Mouse (Mus musculus) ES-E14 (cell line): Measurements from ENCODE around the gene Cpt1c. TPM values are rescaled to one million over a fixed set of nuclear protein-coding genes. Genes with fewer than 3 reads are reported as not detected.

Experiments used
- DNase-seq: peaks from one replicate; pipeline ENCODE4 v3.0.0-alpha.2; 2013; ENCODE audit warnings: low read depth, low spot score
- H3K27ac ChIP-seq: 2 replicates; pipeline ENCODE4 v1.5.1; 2012; ENCODE audit warnings: low read depth, mild to moderate bottlenecking, low read length, moderate library complexity, mixed read lengths; ENCODE audit not compliant: poor library complexity, insufficient read depth, severe bottlenecking
- H3K36me3 ChIP-seq: 2 replicates; pipeline ENCODE4 v1.6.1; 2012; ENCODE audit warnings: mild to moderate bottlenecking, low read length, moderate library complexity, mixed read lengths; ENCODE audit not compliant: control insufficient read depth, poor library complexity, insufficient read depth, severe bottlenecking
- H3K4me1 ChIP-seq, 2 experiments: fragments of 150-350 bp in 1 of 2; sonication (generic) in 1 of 2; 2 replicates each; pipeline ENCODE4 v1.6.1; 2012; ENCODE audit warnings: low read length in 2 of 2, mild to moderate bottlenecking in 1 of 2, mixed read lengths in 1 of 2; ENCODE audit not compliant: control insufficient read depth in 2 of 2, insufficient read depth in 2 of 2, poor library complexity in 1 of 2
- H3K4me3 ChIP-seq, 2 experiments: fragments of 150-350 bp in 1 of 2; sonication (generic) in 1 of 2; 2 replicates each; pipeline ENCODE4 v1.5.1; 2012; ENCODE audit warnings: low read length in 2 of 2, low read depth in 1 of 2, mild to moderate bottlenecking in 1 of 2, mixed read lengths in 1 of 2; ENCODE audit not compliant: insufficient read depth in 1 of 2, poor library complexity in 1 of 2, severe bottlenecking in 1 of 2
- H3K9ac ChIP-seq: 2 replicates; pipeline ENCODE4 v1.6.1; 2012; ENCODE audit warnings: low read depth, mild to moderate bottlenecking, low read length, mixed read lengths; ENCODE audit not compliant: poor library complexity, insufficient read depth, severe bottlenecking
- H3K9me3 ChIP-seq: fragments of 150-350 bp; sonication (generic); 2 replicates; pipeline ENCODE4 v1.6.1; 2012; ENCODE audit warnings: low read depth, mild to moderate bottlenecking, low read length; ENCODE audit not compliant: control insufficient read depth, insufficient read depth
- CHD2 ChIP-seq: IDR thresholded peaks from 2 replicates; pipeline ENCODE4 v1.6.1; 2014; ENCODE audit warnings: mild to moderate bottlenecking, low read depth, low read length, inconsistent platforms
- HCFC1 ChIP-seq: IDR thresholded peaks from 2 replicates; pipeline ENCODE4 v1.6.1; 2012; ENCODE audit warnings: low read length, inconsistent platforms, borderline replicate concordance; ENCODE audit not compliant: insufficient read depth
- MAFK ChIP-seq: IDR thresholded peaks from 2 replicates; pipeline ENCODE4 v1.6.1; 2014; ENCODE audit warnings: mild to moderate bottlenecking, low read depth, low read length, inconsistent platforms; ENCODE audit not compliant: insufficient read depth
- ZC3H11A ChIP-seq: IDR thresholded peaks from 2 replicates; pipeline ENCODE4 v1.6.1; 2012; ENCODE audit warnings: low read depth, mild to moderate bottlenecking, inconsistent platforms, low read length, borderline replicate concordance
- ZNF384 ChIP-seq: IDR thresholded peaks from 2 replicates; pipeline ENCODE4 v1.6.1; 2012; ENCODE audit warnings: low read depth, low read length, inconsistent platforms
- in situ Hi-C, 2 experiments: fragments of 600-800 bp; cut with MboI; formaldehyde crosslinking; loops; one replicate each; pipeline ENCODE4 v1.15.1; 2025; ENCODE audit warnings: low sequenced_read_pairs in 2 of 2, inconsistent platforms in 1 of 2; ENCODE audit not compliant: unreplicated experiment in 2 of 2
- total RNA-seq: library from RNA; depleted of rRNA; stranded (reverse); fragments of 300-350 nt; gene quantifications from 2 replicates; pipeline ENCODE4 v1.2.3, GENCODE M21; 2012; rRNA removed

The Cpt1c gene
- total RNA-seq, 1 experiment = 60.3 TPM

DNA sequence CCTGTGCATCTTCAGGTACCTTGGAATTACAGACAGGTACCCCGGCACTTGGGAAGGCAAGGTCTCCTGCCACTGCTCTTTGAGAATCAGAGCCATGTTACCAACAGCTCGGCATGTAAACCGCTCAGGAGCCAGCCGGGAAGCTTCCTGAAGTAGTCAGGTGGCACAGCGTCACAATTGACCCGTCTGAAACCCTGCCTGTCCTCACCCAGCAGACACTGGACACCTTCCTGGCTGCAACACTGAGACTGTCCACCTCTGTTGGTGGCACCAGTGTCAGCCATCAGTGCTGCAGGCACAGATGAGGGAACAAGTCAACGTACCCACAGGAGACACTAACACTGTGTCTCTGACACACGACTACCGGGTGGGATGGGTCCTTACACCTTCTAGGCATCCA lies 59.3 kb downstream of the Cpt1c start:
- H3K9me3 ChIP-seq = no peaks in the 10 kb centered on the region
- H3K36me3 ChIP-seq = peaks cover 14% of the 10 kb centered on the region

DNA sequence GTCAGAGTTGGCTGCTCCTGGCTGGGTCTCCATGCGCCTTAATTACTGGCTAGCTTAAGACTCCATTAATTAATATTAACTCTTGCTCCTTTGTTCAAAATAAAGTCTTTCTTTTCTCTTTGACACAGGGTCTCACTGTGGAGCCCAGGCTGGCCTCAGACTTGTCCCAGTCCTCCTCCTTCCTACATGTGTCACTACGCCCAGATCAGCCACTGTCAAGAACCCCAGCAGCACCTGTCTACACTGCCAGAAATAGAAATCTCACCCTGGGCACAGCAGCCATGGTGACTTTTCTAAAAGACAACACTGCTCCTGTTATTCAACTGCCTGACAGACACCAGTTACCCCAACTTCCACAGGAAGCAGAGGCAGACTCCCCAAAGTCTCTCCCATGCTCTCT lies 60.3 kb downstream of the Cpt1c start:
- in situ Hi-C loops = no loop called here
- Histone ChIP-seq H3K36me3 (peaks cover 21% of the 10 kb centered on the region), H3K9ac (no peak overlapping the region), H3K27ac (no peak overlapping the region), H3K4me1 (peaks cover 0 to 2% of the 10 kb centered on the region in 2 experiments; a peak in 2 of 4 replicates), H3K4me3 (no peak overlapping the region), H3K9me3 (no peaks in the 10 kb centered on the region)
- TF ChIP-seq CHD2 (no peak), ZC3H11A (no peak), ZNF384 (no peak), MAFK (no peak), HCFC1 (no peak)
- no peak for DNase-seq

More for the DNA sequence above, 59.3 kb downstream of the Cpt1c start:
- Histone ChIP-seq H3K4me1 (peaks cover 0 to 2% of the 10 kb centered on the region in 2 experiments; a peak in 2 of 4 replicates), H3K9ac (no peak overlapping the region), H3K4me3 (no peak overlapping the region), H3K27ac (no peak overlapping the region; the same call in 1 of the 2 replicates)
- no peak for DNase-seq
- TF ChIP-seq ZC3H11A (no peak), CHD2 (no peak), HCFC1 (no peak), MAFK (no peak), ZNF384 (no peak)
- in situ Hi-C loops = no loop called here

Other genes starting within 250 kb of the Cpt1c start
- gene Vrk3, start 226.4 kb downstream of the Cpt1c start, total RNA-seq = 17.8 and 23.2 TPM in 2 replicates
- gene Zfp473, start 223.8 kb downstream of the Cpt1c start, total RNA-seq = 15.1 and 20.3 TPM in 2 replicates
- gene Nup62, start 158.8 kb downstream of the Cpt1c start, total RNA-seq = 91.0 and 98.0 TPM in 2 replicates
- 4.8 and 6.0 TPM in 2 replicates for gene Il4i1, start 158.5 kb downstream of the Cpt1c start, total RNA-seq
- gene Atf5, start 158.2 kb downstream of the Cpt1c start, total RNA-seq = 14.0 and 16.9 TPM in 2 replicates
- gene Akt1s1, start 125.9 kb downstream of the Cpt1c start, total RNA-seq = 33.8 and 37.6 TPM in 2 replicates
- gene Tbc1d17, start 125.8 kb downstream of the Cpt1c start, total RNA-seq = 31.5 and 55.7 TPM in 2 replicates
- gene Pnkp, start 117.7 kb downstream of the Cpt1c start, total RNA-seq = 37.1 and 76.5 TPM in 2 replicates
- 144 and 205 TPM in 2 replicates for gene Ptov1, start 105.1 kb downstream of the Cpt1c start, total RNA-seq
- gene Med25, start 82.1 kb downstream of the Cpt1c start, total RNA-seq = 88.2 and 121 TPM in 2 replicates
- 14.2 and 17.2 TPM in 2 replicates for gene Fuz, start 78.8 kb downstream of the Cpt1c start, total RNA-seq
- gene Ap2a1, start 45.4 kb downstream of the Cpt1c start, total RNA-seq = 82.5 and 94.9 TPM in 2 replicates
- gene Tsks, start 31.6 kb downstream of the Cpt1c start, total RNA-seq = 0.49 and 0.85 TPM in 2 replicates
- 413 and 429 TPM in 2 replicates for gene Prmt1, start 11.7 kb upstream of the Cpt1c start, total RNA-seq
- 45.9 and 68.4 TPM in 2 replicates for gene Irf3, start 22.8 kb upstream of the Cpt1c start, total RNA-seq
- 11.9 and 13.0 TPM in 2 replicates for gene Bcl2l12, start 23.9 kb upstream of the Cpt1c start, total RNA-seq
- gene Scaf1, start 41.5 kb upstream of the Cpt1c start, total RNA-seq = 39.0 and 39.2 TPM in 2 replicates
- 11.1 and 14.4 TPM in 2 replicates for gene Rras, start 43.1 kb upstream of the Cpt1c start, total RNA-seq
- 32.3 and 37.5 TPM in 2 replicates for gene Prr12, start 78.0 kb upstream of the Cpt1c start, total RNA-seq
- 94.2 and 106 TPM in 2 replicates for gene Nosip, start 87.6 kb upstream of the Cpt1c start, total RNA-seq
- 9.8 and 11.4 TPM in 2 replicates for gene Prrg2, start 87.8 kb upstream of the Cpt1c start, total RNA-seq
- gene Rcn3, start 117.4 kb upstream of the Cpt1c start, total RNA-seq = 137 and 207 TPM in 2 replicates
- gene Fcgrt, start 129.0 kb upstream of the Cpt1c start, total RNA-seq = 10.6 and 15.1 TPM in 2 replicates
- 1,746 and 1,854 TPM in 2 replicates for gene Rps11, start 149.6 kb upstream of the Cpt1c start, total RNA-seq
- gene Rpl13a, start 153.9 kb upstream of the Cpt1c start, total RNA-seq = 3,971 and 5,136 TPM in 2 replicates
- 0.36 and 0.90 TPM in 2 replicates for gene Gm45713, start 161.4 kb upstream of the Cpt1c start, total RNA-seq
- gene Flt3l, start 161.6 kb upstream of the Cpt1c start, total RNA-seq = 1.8 and 1.9 TPM in 2 replicates
- gene Pih1d1, start 179.5 kb upstream of the Cpt1c start, total RNA-seq = 69.9 and 70.2 TPM in 2 replicates
- gene Aldh16a1, start 179.7 kb upstream of the Cpt1c start, total RNA-seq = 108 and 115 TPM in 2 replicates
- gene Slc17a7, start 189.1 kb upstream of the Cpt1c start, total RNA-seq = 3.4 and 4.4 TPM in 2 replicates
- 0.11 TPM in 1 of 2 replicates, not detected in the other for gene Gfy, start 204.7 kb upstream of the Cpt1c start, total RNA-seq
- gene Pth2, start 206.1 kb upstream of the Cpt1c start, total RNA-seq = 0.54 TPM in 1 of 2 replicates, not detected in the other
- 2.4 and 2.7 TPM in 2 replicates for gene Ccdc155, start 230.0 kb upstream of the Cpt1c start, total RNA-seq
- gene Dkkl1, start 237.3 kb upstream of the Cpt1c start, total RNA-seq = 4.7 and 6.9 TPM in 2 replicates
- 95.9 and 111 TPM in 2 replicates for gene Tead2, start 240.9 kb upstream of the Cpt1c start, total RNA-seq